Mouse (Mus musculus) adrenal gland, adult 10 weeks (tissue): ENCODE data around the gene Rflna. TPM values are rescaled to one million over a fixed set of nuclear protein-coding genes. Genes with fewer than 3 reads are reported as not detected.

ENCODE experiments used
- polyA plus RNA-seq: library from polyadenylated mRNA; stranded (reverse); fragments of 350-450 nt; fragmentation: Illumina TruSeq; extraction: RNeasy Lipid Tissue Mini Kit (QIAGEN cat#74804); gene quantifications from one replicate; pipeline ENCODE4 v1.2.3, GENCODE M21; 2014; ENCODE audit warnings: low read depth, low replicate concordance

Gene Rflna
- polyA plus RNA-seq: 0.82 TPM

GRCm38 (mm10) chr5:125002969-125003872, at the start of gene Rflna:
TSS of gene Rflna (plus strand) at chr5:125003221.

Other genes with a start within 250 kb of the Rflna start
- gene Ccdc92, start 140.8 kb upstream of the Rflna start, polyA plus RNA-seq: 0.58 TPM
- gene Zfp664, start 140.5 kb upstream of the Rflna start, polyA plus RNA-seq: 89.2 TPM
- 2.4 TPM for gene Ncor2, start 176.0 kb downstream of the Rflna start, polyA plus RNA-seq